Mouse (Mus musculus) ovary, postnatal 10 days (tissue): ENCODE results near the gene Herc6.
"Not testable (repeated sequence)": the region's sequence is repeated elsewhere in the genome, so short reads cannot be mapped to it uniquely, and the experiment has no call there.

Experiments used
- DNase-seq: peaks from one replicate; pipeline ENCODE4 v3.0.0; 2022; ENCODE audit warnings: low spot score

Herc6 gene

DNA sequence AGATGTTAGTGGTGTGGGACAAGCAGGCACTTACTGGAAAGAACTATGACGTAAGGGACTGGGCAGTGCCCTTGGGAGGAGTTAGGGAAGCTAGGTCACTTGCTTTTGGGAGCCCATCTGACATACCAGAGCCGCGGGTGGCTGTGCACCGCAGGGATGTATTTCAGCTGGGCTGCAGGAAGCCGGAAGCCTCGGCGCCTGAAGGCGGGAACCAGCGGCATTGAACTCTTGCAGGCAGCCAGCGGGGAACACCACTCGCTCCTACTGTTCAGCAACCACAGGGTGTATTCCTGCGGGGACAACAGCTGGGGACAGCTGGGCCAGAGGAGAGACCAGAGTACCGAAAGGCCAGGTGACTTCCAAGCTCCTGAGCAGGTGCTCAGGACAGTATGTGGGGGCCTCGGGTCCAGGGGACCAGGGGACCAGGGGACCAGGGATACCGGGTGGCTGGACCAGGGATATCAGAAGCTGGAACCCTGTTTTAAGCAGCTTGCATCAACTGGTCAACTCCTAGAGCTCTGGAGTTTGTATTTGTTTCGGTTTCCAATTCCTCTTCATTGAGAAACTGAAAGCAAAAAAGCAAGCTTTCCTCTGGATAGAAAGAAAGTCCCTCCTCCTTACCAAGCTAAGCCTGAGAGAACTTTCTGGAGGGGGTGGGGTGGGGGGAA, at the start of gene Herc6:
Gene Herc6 (plus strand): TSS at position 120 of the 668 bp plus-strand sequence.
- peak; percentile 29 for DNase-seq

- DNase-seq: no peak
Observed at GRCm38 (mm10) chr6:57531011-57531410, 49.8 kb upstream of the Herc6 start.

GRCm38 (mm10) chr6:57531441-57531840, 49.4 kb upstream of the Herc6 start:
- DNase-seq: no peak

DNA sequence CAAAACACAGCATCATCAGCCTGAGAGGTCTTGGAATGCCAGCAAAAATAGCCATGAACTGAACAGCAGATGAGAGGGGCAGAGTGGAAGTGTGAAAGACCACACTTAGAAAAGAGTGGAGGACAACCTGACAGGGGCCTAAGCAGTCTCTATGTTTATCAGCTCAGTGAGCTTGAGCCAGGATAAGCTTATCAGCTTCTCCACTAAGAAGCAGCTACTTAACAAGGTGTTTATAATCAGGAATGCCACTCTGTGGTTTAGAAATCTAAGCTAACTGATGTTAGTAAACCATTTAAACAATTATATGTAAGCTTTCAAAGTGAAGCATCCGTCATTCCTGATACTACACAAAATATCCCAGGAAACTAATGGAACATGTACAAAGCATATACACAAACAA, 48.8 kb upstream of the Herc6 start:
- no peak for DNase-seq

- DNase-seq: no peak
Observed at GRCm38 (mm10) chr6:57533410-57533809, 47.4 kb upstream of the Herc6 start.

- DNase-seq: peak; percentile 5
Observed at GRCm38 (mm10) chr6:57534231-57534610, 46.6 kb upstream of the Herc6 start.

DNA sequence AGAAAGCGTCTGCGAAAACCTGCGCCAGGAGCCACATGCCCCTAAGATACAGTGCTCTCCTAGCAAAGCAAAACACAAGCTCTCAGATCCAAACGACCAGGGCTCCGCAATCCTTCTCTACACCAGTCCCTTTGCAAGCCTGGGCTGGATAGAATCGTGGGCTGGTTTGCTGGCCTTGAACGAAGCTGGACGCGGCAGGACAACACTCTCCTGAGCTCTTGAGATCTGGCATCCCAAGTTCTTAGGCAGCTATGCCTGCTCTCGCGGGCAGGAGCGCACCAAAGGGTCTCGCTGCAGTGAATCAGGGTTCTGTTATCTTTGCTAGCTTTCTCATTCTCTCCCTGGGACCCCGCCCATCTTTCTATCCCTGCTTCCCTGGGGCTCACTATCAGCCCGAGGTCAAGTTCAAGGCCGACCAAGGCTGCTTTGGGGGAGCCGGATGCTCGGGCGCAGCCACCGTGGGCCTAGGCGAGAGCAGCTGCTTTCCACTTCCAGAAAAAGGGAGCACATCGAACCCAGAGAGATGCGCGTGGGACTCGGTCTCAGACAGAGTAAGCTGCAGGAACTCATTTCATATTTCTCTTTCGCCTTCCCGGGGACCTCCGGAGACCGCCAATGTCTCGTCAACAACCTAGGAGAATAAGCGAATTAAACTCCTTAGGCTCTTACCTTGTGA, 46.1 kb upstream of the Herc6 start:
- DNase-seq: peak; percentile 20

DNA sequence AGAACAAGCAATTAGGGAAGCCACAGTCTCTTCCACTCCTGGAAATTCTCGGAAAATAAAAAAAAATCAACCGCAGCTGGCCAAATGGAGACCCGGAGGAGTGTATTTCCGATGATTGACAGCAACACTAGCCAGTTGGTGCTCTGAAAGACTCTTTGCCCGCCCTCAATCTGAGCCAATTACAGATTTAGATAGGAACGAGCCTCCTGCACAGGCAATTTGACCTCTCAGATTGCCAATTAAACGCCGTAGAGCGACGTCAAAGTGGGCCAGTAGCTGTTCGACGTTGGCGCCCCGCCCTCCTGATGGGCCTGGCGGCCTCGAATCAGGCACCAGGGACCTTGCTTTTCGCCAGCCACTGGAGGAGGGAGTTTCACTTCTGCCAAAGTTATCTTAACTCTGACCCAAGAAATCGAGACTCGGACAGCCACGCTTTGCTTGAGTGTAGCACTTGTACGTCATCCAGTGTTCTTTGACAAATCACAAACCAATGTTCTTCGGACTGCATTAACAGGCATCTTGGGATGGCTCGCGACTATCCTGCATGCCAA, 45.3 kb upstream of the Herc6 start, which contains the start of gene Ppm1k:
Gene Ppm1k (minus strand): TSS at position 83 of the 551 bp plus-strand sequence.
- DNase-seq: peak; percentile 93

GRCm38 (mm10) chr6:57535971-57536669, 44.7 kb upstream of the Herc6 start:
- DNase-seq: no peak

DNA sequence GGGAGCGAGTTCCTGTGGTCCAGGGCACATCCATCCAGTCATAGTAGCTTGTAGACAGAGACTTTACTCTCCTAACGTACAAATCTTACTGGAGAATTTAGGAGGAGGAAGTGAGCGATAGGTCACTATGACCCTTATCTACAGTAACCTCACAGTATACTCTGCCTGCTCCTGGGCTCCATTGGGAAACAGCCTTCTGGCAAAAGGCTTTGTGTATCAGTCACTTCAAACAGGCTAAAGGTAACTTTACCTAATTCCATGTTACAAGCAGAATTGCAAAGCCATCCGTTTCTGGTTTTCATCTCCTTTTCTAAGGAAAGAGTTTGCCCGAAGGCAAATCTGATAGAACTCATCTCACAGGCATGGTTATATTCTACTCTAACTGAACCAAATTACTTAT, 42.9 kb upstream of the Herc6 start:
- no peak for DNase-seq

GRCm38 (mm10) chr6:57540950-57541498, 39.8 kb upstream of the Herc6 start:
- no peak for DNase-seq

DNA sequence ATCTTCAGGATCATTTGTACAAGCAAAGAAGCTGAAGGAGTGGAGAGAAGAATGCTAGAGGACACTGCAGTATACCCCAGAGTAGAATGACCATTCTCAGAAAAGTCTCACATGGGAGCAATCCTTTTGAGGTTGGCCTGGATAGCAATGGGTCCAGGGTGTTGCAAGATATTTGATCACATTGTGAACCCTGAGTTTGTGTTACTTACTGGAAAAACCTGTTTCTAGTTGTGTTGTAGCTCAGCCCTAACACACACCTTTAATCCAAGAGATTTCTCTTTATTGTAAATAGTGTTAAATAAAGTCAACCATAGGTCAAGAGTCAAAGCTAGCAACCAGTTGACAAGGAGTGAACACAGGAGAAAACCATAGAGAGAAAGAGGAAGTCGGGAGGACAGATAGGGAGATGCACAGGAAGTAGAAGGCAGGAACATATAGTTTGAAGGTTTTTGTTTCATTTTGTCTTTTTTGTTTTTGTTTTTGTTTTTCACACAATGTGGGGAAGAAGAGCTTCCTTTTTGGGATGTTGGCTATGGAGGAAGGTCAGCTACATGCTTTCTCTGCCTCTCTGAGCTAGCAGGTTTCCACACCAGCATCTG, 39.0 kb upstream of the Herc6 start:
- no peak for DNase-seq

- not testable (repeated sequence) for DNase-seq
Observed at GRCm38 (mm10) chr6:57543591-57543990, 37.2 kb upstream of the Herc6 start.

DNA sequence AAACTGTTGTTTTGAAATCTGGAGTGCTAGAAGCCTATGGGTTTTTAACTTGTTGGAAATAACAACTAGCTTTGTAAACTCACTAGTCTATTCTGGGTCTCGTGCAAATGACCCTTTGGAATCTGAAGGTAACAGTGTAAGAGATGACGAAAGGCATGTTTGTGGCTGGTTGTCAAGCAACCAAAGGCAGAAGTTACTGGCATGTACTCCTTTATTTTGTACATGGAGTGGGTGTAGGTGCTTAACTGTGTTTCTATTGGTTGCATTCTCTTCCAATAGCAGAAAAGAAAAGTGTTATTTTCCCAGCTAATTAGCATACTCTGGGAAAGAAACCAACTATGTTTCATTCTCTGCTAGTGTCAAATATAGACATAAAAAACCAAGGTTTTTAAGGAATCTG, 35.9 kb upstream of the Herc6 start:
- no peak for DNase-seq

- DNase-seq: no peak
Observed at GRCm38 (mm10) chr6:57551211-57551796, 29.5 kb upstream of the Herc6 start.

GRCm38 (mm10) chr6:57557796-57558317, 22.9 kb upstream of the Herc6 start:
- DNase-seq: no peak

DNA sequence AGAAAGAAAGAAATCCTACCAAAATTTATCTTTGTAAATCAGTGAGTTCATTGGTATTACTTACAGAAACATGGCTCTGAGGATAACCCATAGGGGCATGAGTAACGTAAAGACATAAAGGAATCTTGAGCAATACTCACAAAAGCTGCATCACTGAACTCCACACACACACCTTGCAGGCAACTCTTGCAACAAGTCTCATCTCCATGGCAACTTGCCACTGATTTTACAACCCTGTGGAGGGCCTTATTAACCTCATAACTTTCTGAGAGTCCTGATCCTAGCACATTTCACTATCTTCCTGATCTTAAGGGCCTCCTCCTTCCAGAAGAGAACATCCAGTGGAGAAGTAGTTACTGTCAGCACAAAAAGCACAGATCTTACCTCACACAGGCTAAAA, 17.3 kb upstream of the Herc6 start:
- DNase-seq: no peak

GRCm38 (mm10) chr6:57565452-57565851, 15.3 kb upstream of the Herc6 start:
- no peak for DNase-seq

GRCm38 (mm10) chr6:57567630-57568029, 13.2 kb upstream of the Herc6 start:
- no peak for DNase-seq

DNA sequence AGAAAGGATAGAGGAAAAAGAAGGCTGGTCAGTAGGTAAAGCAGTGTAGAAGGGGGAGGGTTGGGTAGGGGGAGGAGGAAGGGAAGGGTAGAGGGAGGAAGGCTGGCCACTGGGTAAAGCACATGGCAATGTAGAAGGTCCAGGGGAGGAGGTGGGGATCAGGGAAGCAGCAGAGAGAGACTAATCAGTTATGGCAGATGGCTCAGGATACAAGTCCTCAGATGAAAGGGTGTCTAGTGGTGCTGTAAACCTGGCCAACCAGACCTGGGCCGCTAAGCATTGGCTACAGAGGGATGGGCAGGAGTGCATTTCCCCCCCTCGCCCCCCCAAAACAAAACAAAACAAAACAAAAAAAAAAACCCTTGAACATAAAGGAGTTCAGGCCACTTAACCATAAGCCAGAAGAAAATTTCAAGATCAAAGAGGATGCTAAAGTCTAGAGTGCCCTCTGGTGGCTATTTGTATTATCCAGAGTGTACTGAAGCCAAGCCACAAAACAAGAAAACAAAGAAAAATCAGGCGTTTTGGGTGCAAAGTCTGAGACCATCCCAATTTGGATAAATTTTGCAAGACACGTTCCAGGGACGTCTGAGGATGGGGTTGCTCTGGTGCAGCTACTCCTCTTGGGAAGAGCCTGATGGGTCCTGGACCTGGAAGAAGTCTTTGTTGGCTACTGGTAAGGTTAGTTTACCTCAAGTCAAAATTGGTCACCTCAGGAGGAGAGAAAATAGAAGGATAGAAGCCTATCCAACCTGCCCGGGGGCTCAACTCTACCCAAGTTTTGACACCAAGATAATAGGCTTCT, 10.4 kb upstream of the Herc6 start:
- no peak for DNase-seq

GRCm38 (mm10) chr6:57571587-57571986, 9.2 kb upstream of the Herc6 start:
- DNase-seq: no peak
